Mouse (Mus musculus) hematopoietic stem cell, adult 5-6 weeks (primary cell): Measurements from ENCODE around the gene H6pd. TPM values are rescaled to one million over a fixed set of nuclear protein-coding genes. Genes with fewer than 3 reads are reported as not detected.

ENCODE experiments used
- ATAC-seq, 2 experiments: fragments of 125-278 bp in 1 of 2; replicated peaks in 1 of 2; 2 replicates each; pipeline ENCODE4 v1.8.0; 2016 to 2017; ENCODE audit warnings: inconsistent platforms in 2 of 2, mild to moderate bottlenecking in 2 of 2, moderate number of reproducible peaks in 2 of 2, low read depth in 1 of 2, moderate TSS enrichment in 1 of 2; ENCODE audit not compliant: low FRiP score in 2 of 2, poor library complexity in 2 of 2, severe bottlenecking in 2 of 2, insufficient read depth in 1 of 2, low TSS enrichment in 1 of 2
- total RNA-seq: library from RNA; stranded (forward); fragments of 172-1452, 232-1000 nt; gene quantifications from 2 replicates; pipeline ENCODE4 v1.2.3, GENCODE M21; 2017

H6pd gene
- total RNA-seq, 1 experiment from 2014 or later = 26.6 TPM

- no peak for ATAC-seq
These were observed 18.4 kb downstream of the H6pd start for GRCm38 (mm10) chr4:149990212-149990953.

- peak; percentile 89 to 95 for ATAC-seq
These were observed 19.8 kb downstream of the H6pd start for GRCm38 (mm10) chr4:149988931-149989556.

- no peak for ATAC-seq
These were observed 20.5 kb downstream of the H6pd start for GRCm38 (mm10) chr4:149988301-149988700.

GRCm38 (mm10) chr4:149986671-149987417 lies 22.0 kb downstream of the H6pd start:
- no peak for ATAC-seq

- no peak for ATAC-seq
These were observed 24.7 kb downstream of the H6pd start for GRCm38 (mm10) chr4:149983921-149984645.

- ATAC-seq = no peak
These were observed 26.7 kb downstream of the H6pd start for GRCm38 (mm10) chr4:149982154-149982553.

GRCm38 (mm10) chr4:149979819-149980308 lies 29.0 kb downstream of the H6pd start:
- ATAC-seq = peak; percentile 85 to 86

- ATAC-seq = no peak
These were observed 30.0 kb downstream of the H6pd start for GRCm38 (mm10) chr4:149978820-149979219.

GRCm38 (mm10) chr4:149977801-149978544 lies 30.9 kb downstream of the H6pd start:
- no peak for ATAC-seq

- no peak for ATAC-seq
These were observed 31.6 kb downstream of the H6pd start for GRCm38 (mm10) chr4:149977181-149977580.

GRCm38 (mm10) chr4:149975730-149976254 lies 33.0 kb downstream of the H6pd start:
- ATAC-seq = no peak

GRCm38 (mm10) chr4:149975291-149975690 lies 33.5 kb downstream of the H6pd start:
- no peak for ATAC-seq

- ATAC-seq = no peak
These were observed 37.4 kb downstream of the H6pd start for GRCm38 (mm10) chr4:149971393-149971792.

- ATAC-seq = peak; percentile 42 to 65; a peak in 2 of 4 replicates
These were observed 40.3 kb downstream of the H6pd start for GRCm38 (mm10) chr4:149968526-149968925.

- ATAC-seq = no peak
These were observed 41.9 kb downstream of the H6pd start for GRCm38 (mm10) chr4:149966963-149967362.

- ATAC-seq = peak in 1 of 2 experiments; percentile 33; a peak in 1 of 4 replicates
These were observed 42.6 kb downstream of the H6pd start for GRCm38 (mm10) chr4:149966252-149966651.
